34 mouse cellular contexts compared by ENCODE assay signal in genomic region chr16:97208276-97208675, GRCm38 (mm10). TPM values are rescaled to one million over a fixed set of nuclear protein-coding genes. Genes with fewer than 3 reads are reported as not detected.
A peak's percentile ranks its signal among the peaks of the same experiment; 100 is the strongest.
DNase-seq lines count a peak whose midpoint lies in the region; ATAC-seq and TF ChIP-seq lines count a peak whose summit lies in the region.
"Had no signal": no experiment of that assay in that cellular context is flagged by ENCODE, and none has a peak within 500 bp of the region (broad histone marks: within the 10 kb centered on the region; RNA-seq: fewer than 3 reads in every experiment).

No protein-coding gene starts in this region.

- TF ChIP-seq CTCF in liver, postnatal 0 days (IDR thresholded peaks at IDR 0.05; ENCODE audit: low read depth): no peak

- DNase-seq in 416B (ENCODE audit: low read depth): peak; percentile 8
- DNase-seq in liver, postnatal 0 days: no peak
- DNase-seq in urinary bladder, adult 18-20 months (ENCODE audit: low spot score in 2 of 2): no peak
- DNase-seq in adrenal gland, adult 18-20 months (ENCODE audit: low spot score in 2 of 2): no peak
- DNase-seq: adrenal gland, postnatal 10 days; adrenal gland, postnatal 36 days; cerebellum, adult 11 months; cerebellum, adult 2 months; cerebellum, adult 9-11 months; cerebellum, postnatal 25 days; embryo, embryonic 11 days; gastrocnemius, postnatal 10 days; gastrocnemius, postnatal 36 days; heart, adult 11 months had no signal

- no peak for TF ChIP-seq EP300 in liver, postnatal 0 days (IDR thresholded peaks at IDR 0.05; ENCODE audit: low read depth)

- H3K27me3 ChIP-seq in liver, postnatal 0 days (ENCODE audit: insufficient read depth, low read length): no peaks in the 10 kb centered on the region
- H3K27me3 ChIP-seq: embryonic facial prominence, embryonic 13.5 days; forebrain, embryonic 12.5 days; hindbrain, embryonic 13.5 days; intestine, embryonic 15.5 days had no signal

- ATAC-seq in common myeloid progenitor, adult 5-6 weeks (replicated peaks; ENCODE audit: low read depth, poor library complexity, severe bottlenecking): peak; percentile 68
- ATAC-seq in liver, postnatal 0 days: no peak
- ATAC-seq: activated CD4-positive, CD25-positive, alpha-beta regulatory T cell, adult 4 months; CD4-positive, CD25-positive, alpha-beta regulatory T cell, adult 4 months; forebrain, embryonic 16.5 days; hindbrain, embryonic 16.5 days; intestine, embryonic 15.5 days had no signal

- H3K27ac ChIP-seq in macrophage: peak overlapping the region; percentile 24
- no peak overlapping the region for H3K27ac ChIP-seq in liver, postnatal 0 days (ENCODE audit: low read depth)
- H3K27ac ChIP-seq: embryonic facial prominence, embryonic 10.5 days; embryonic facial prominence, embryonic 13.5 days; forebrain, embryonic 12.5 days; hindbrain, embryonic 10.5 days; hindbrain, embryonic 13.5 days; intestine, embryonic 15.5 days had no signal

- no peaks in the 10 kb centered on the region for H3K9me3 ChIP-seq in liver, postnatal 0 days (ENCODE audit: low read length)
- H3K9me3 ChIP-seq: embryonic facial prominence, embryonic 10.5 days; embryonic facial prominence, embryonic 13.5 days; forebrain, embryonic 12.5 days; hindbrain, embryonic 10.5 days; hindbrain, embryonic 13.5 days; intestine, embryonic 15.5 days had no signal

- H3K36me3 ChIP-seq in macrophage (ENCODE audit: inconsistent target): no peaks in the 10 kb centered on the region
- H3K36me3 ChIP-seq in liver, postnatal 0 days (replicated peaks; ENCODE audit: insufficient read depth, low read length): no peaks in the 10 kb centered on the region
- H3K36me3 ChIP-seq: embryonic facial prominence, embryonic 10.5 days; embryonic facial prominence, embryonic 13.5 days; forebrain, embryonic 12.5 days; hindbrain, embryonic 10.5 days; hindbrain, embryonic 13.5 days; intestine, embryonic 15.5 days had no signal

- H3K4me2 ChIP-seq in liver, postnatal 0 days (ENCODE audit: low read depth, low read length): no peak overlapping the region
- H3K4me2 ChIP-seq: embryonic facial prominence, embryonic 13.5 days; forebrain, embryonic 12.5 days; heart, embryonic 11.5 days; hindbrain, embryonic 13.5 days; intestine, embryonic 15.5 days had no signal

- H3K4me1 ChIP-seq in liver, postnatal 0 days (ENCODE audit: insufficient read depth): no peaks in the 10 kb centered on the region
- H3K4me1 ChIP-seq: embryonic facial prominence, embryonic 10.5 days; hindbrain, embryonic 10.5 days; intestine, embryonic 15.5 days had no signal

- H3K9ac ChIP-seq in liver, postnatal 0 days (replicated peaks): no peak overlapping the region
- H3K9ac ChIP-seq: embryonic facial prominence, embryonic 13.5 days; forebrain, embryonic 12.5 days; hindbrain, embryonic 13.5 days; intestine, embryonic 15.5 days had no signal

- 25% methylated on average over 2 of the region's 2 CpGs for WGBS in macrophage (ENCODE audit: missing documents)
- WGBS in liver, postnatal 0 days (ENCODE audit: insufficient replicate concordance): 56% methylated on average over 2 of the region's 2 CpGs

- no peak overlapping the region for H3K4me3 ChIP-seq in macrophage (ENCODE audit: inconsistent target)
- no peak overlapping the region for H3K4me3 ChIP-seq in liver, postnatal 0 days (ENCODE audit: low read depth, low read length)
- H3K4me3 ChIP-seq: embryonic facial prominence, embryonic 10.5 days; embryonic facial prominence, embryonic 13.5 days; erythroblast, embryonic 14.5 days; forebrain, embryonic 12.5 days; hindbrain, embryonic 10.5 days; hindbrain, embryonic 13.5 days; intestine, embryonic 15.5 days had no signal

- H3K79me2 ChIP-seq in macrophage (ENCODE audit: inconsistent target): no peaks in the 10 kb centered on the region

RNA-seq across cellular contexts. Expression of gene Dscam, which starts 37.7 kb away (rescaled TPM):
- total RNA-seq in common myeloid progenitor, adult 5-6 weeks (2017): 0.41 TPM in 1 of 2 replicates, not detected in the other
- total RNA-seq in macrophage (2018; cell fraction: chromatin; rRNA removed): under 1 TPM in 2 of 26 experiments, not detected in 24; 0.04 to 0.06 TPM
- total RNA-seq in macrophage (2018; cell fraction: cytosol; rRNA removed): under 1 TPM in 3 of 26 experiments, not detected in 23; under 0.01 to 0.04 (median 0.03) TPM
- total RNA-seq in macrophage (2018; cell fraction: nucleus; rRNA removed): under 1 TPM in 3 of 26 experiments, not detected in 23; 0.06 to 0.14 (median 0.08) TPM
- 0.01 TPM in 1 of 3 replicates, not detected in the others for polyA plus RNA-seq in macrophage (2018)
- polyA plus RNA-seq in liver, postnatal 0 days (2015; fragmentation: Nextera tagmentation; extraction: Ambion mirVana): not detected in 2 replicates
- total RNA-seq in adrenal gland, adult 18-20 months (2021): under 1 TPM; 0.03 to 0.10 TPM
- total RNA-seq: gastrocnemius, adult 18-20 months; gastrocnemius, postnatal 36 days; heart, adult 8-10 months; heart, postnatal 25 days had no signal
- polyA plus RNA-seq: C2C12; erythroblast, embryonic 14.5 days; heart, embryonic 14.5 days; heart, postnatal 0 days had no signal
